Mouse (Mus musculus): Measurements from ENCODE around the gene Fam129b.

GRCm38 (mm10) chr2:32854206-32854605, 21.7 kb upstream of the Fam129b start:
- TF ChIP-seq ZNF384 (IDR thresholded peaks at IDR 0.05; ENCODE audit: low read depth, low read length) (no peak), ZC3H11A (IDR thresholded peaks at IDR 0.05; ENCODE audit: borderline replicate concordance, low read depth, low read length) (no peak), MAFK (IDR thresholded peaks at IDR 0.05; ENCODE audit: insufficient read depth, low read depth, low read length) (no peak)
